Mouse (Mus musculus): Measurements from ENCODE around the gene Nlrp6. TPM values are rescaled to one million over a fixed set of nuclear protein-coding genes. Genes with fewer than 3 reads are reported as not detected.
"Not testable (repeated sequence)": the region's sequence is repeated elsewhere in the genome, so short reads cannot be mapped to it uniquely, and the experiment has no call there.

Nlrp6 gene
- total and polyA plus RNA-seq, 2 experiments from 2014 or later = 1.00 to 1.3 TPM

- DNase-seq (peak; percentile 96), ATAC-seq (peak; percentile 99)
- Histone ChIP-seq H3K4me1 (ENCODE audit: insufficient read depth) (peaks cover 3% of the 10 kb centered on the region; the same call in 1 of the 2 replicates), H3K4me3 (ENCODE audit: low read depth, low read length) (peak within 1 kb of the TSS; percentile 99), H3K9me3 (ENCODE audit: low read length) (no peaks in the 10 kb centered on the region), H3K4me2 (ENCODE audit: low read depth) (peak within 1 kb of the TSS; percentile 72), H3K9ac (peak within 1 kb of the TSS; percentile 91), H3K27me3 (ENCODE audit: insufficient read depth, low read length) (no peaks in the 10 kb centered on the region), H3K36me3 (ENCODE audit: insufficient read depth) (peaks cover 23% of the 10 kb centered on the region), H3K27ac (ENCODE audit: low read depth, low read length) (peak within 1 kb of the TSS; percentile 93)
- under 1% methylated on average over 59 of the region's 59 CpGs for WGBS
- TF ChIP-seq CTCF (IDR thresholded peaks at IDR 0.05; ENCODE audit: low read depth) = no peak
These were observed 38.8 kb upstream of the Nlrp6 start, which contains the start of the genes Psmd13 and Sirt3 for GRCm38 (mm10) chr7:140881696-140882468. Gene Psmd13 (plus strand): TSS chr7:140881968. Gene Sirt3 (minus strand): TSS chr7:140882309.

- Histone ChIP-seq H3K27ac (ENCODE audit: low read depth, low read length) (peak overlapping the region; percentile 93), H3K4me2 (ENCODE audit: low read depth) (peak overlapping the region; percentile 72), H3K9me3 (ENCODE audit: low read length) (no peaks in the 10 kb centered on the region), H3K27me3 (ENCODE audit: insufficient read depth, low read length) (no peaks in the 10 kb centered on the region), H3K4me1 (ENCODE audit: insufficient read depth) (peaks cover 3% of the 10 kb centered on the region; the same call in 1 of the 2 replicates), H3K36me3 (ENCODE audit: insufficient read depth) (peaks cover 27% of the 10 kb centered on the region), H3K9ac (peak overlapping the region; percentile 91), H3K4me3 (ENCODE audit: low read depth, low read length) (peak overlapping the region; percentile 99)
- WGBS = under 1% methylated on average over 12 of the region's 12 CpGs
- peak; percentile 51 for ATAC-seq
- no peak for TF ChIP-seq CTCF (IDR thresholded peaks at IDR 0.05; ENCODE audit: low read depth)
- no peak for DNase-seq
These were observed 38.3 kb upstream of the Nlrp6 start for GRCm38 (mm10) chr7:140882469-140882803.

- H3K4me3 ChIP-seq (ENCODE audit: low read depth, low read length); DNase-seq; H3K27ac ChIP-seq (ENCODE audit: low read depth, low read length); H3K9ac ChIP-seq; H3K9me3 ChIP-seq (ENCODE audit: low read length); H3K4me1 ChIP-seq (ENCODE audit: insufficient read depth); ATAC-seq; H3K27me3 ChIP-seq (ENCODE audit: insufficient read depth, low read length); H3K4me2 ChIP-seq (ENCODE audit: low read depth): not testable (repeated sequence)
- WGBS = 97% methylated on average over 16 of the region's 16 CpGs
- H3K36me3 ChIP-seq (ENCODE audit: insufficient read depth) = peaks cover 74% of the 10 kb centered on the region
These were observed 30.1 kb upstream of the Nlrp6 start for GRCm38 (mm10) chr7:140890636-140891035.

GRCm38 (mm10) chr7:140894031-140894430 is 26.7 kb upstream of the Nlrp6 start:
- Histone ChIP-seq H3K27ac (ENCODE audit: low read depth, low read length) (no peak overlapping the region), H3K9me3 (ENCODE audit: low read length) (no peaks in the 10 kb centered on the region), H3K27me3 (ENCODE audit: insufficient read depth, low read length) (no peaks in the 10 kb centered on the region), H3K36me3 (ENCODE audit: insufficient read depth) (peaks cover 74% of the 10 kb centered on the region), H3K9ac (no peak overlapping the region), H3K4me3 (ENCODE audit: low read depth, low read length) (no peak overlapping the region), H3K4me2 (ENCODE audit: low read depth) (no peak overlapping the region), H3K4me1 (ENCODE audit: insufficient read depth) (no peaks in the 10 kb centered on the region)
- 83% methylated on average over 7 of the region's 7 CpGs for WGBS
- DNase-seq (no peak), ATAC-seq (no peak)
- TF ChIP-seq CTCF (IDR thresholded peaks at IDR 0.05; ENCODE audit: low read depth) = no peak

- H3K27me3 ChIP-seq (ENCODE audit: insufficient read depth, low read length) = no peaks in the 10 kb centered on the region
- H3K27ac ChIP-seq (ENCODE audit: low read depth, low read length) = no peak overlapping the region
- ATAC-seq (no peak), DNase-seq (no peak)
- 96% methylated on average over 3 of the region's 3 CpGs for WGBS
- no peak for TF ChIP-seq CTCF (IDR thresholded peaks at IDR 0.05; ENCODE audit: low read depth)
- no peak overlapping the region for H3K9ac ChIP-seq
- H3K36me3 ChIP-seq (ENCODE audit: insufficient read depth) = peaks cover 72% of the 10 kb centered on the region
- H3K4me1 ChIP-seq (ENCODE audit: insufficient read depth) = no peaks in the 10 kb centered on the region
- H3K9me3 ChIP-seq (ENCODE audit: low read length) = no peaks in the 10 kb centered on the region
- H3K4me3 ChIP-seq (ENCODE audit: low read depth, low read length) = no peak overlapping the region
- no peak overlapping the region for H3K4me2 ChIP-seq (ENCODE audit: low read depth)
These were observed 26.1 kb upstream of the Nlrp6 start for GRCm38 (mm10) chr7:140894611-140895010.

GRCm38 (mm10) chr7:140897863-140898262 is 22.8 kb upstream of the Nlrp6 start:
- no peak overlapping the region for H3K27ac ChIP-seq (ENCODE audit: low read depth, low read length)
- 90% methylated on average over 7 of the region's 7 CpGs for WGBS

GRCm38 (mm10) chr7:140899121-140899520 is 21.6 kb upstream of the Nlrp6 start:
- H3K9me3 ChIP-seq (ENCODE audit: low read length) = no peaks in the 10 kb centered on the region
- no peak for TF ChIP-seq CTCF (IDR thresholded peaks at IDR 0.05; ENCODE audit: low read depth)
- no peak for DNase-seq
- peaks cover 46% of the 10 kb centered on the region for H3K36me3 ChIP-seq (ENCODE audit: insufficient read depth)
- no peaks in the 10 kb centered on the region for H3K4me1 ChIP-seq (ENCODE audit: insufficient read depth)
- H3K27ac ChIP-seq (ENCODE audit: low read depth, low read length) = no peak overlapping the region
- no peak for ATAC-seq
- H3K4me2 ChIP-seq (ENCODE audit: low read depth) = no peak overlapping the region
- no peak overlapping the region for H3K9ac ChIP-seq
- 82% methylated on average over 3 of the region's 3 CpGs for WGBS
- no peak overlapping the region for H3K4me3 ChIP-seq (ENCODE audit: low read depth, low read length)
- no peaks in the 10 kb centered on the region for H3K27me3 ChIP-seq (ENCODE audit: insufficient read depth, low read length)

More at GRCm38 (mm10) chr7:140897863-140898262, 22.8 kb upstream of the Nlrp6 start:
- Histone ChIP-seq H3K9me3 (ENCODE audit: low read length) (no peaks in the 10 kb centered on the region), H3K4me2 (ENCODE audit: low read depth) (no peak overlapping the region), H3K4me1 (ENCODE audit: insufficient read depth) (no peaks in the 10 kb centered on the region), H3K9ac (no peak overlapping the region), H3K27me3 (ENCODE audit: insufficient read depth, low read length) (no peaks in the 10 kb centered on the region), H3K36me3 (ENCODE audit: insufficient read depth) (peaks cover 53% of the 10 kb centered on the region), H3K4me3 (ENCODE audit: low read depth, low read length) (no peak overlapping the region)
- DNase-seq (no peak), ATAC-seq (no peak)
- TF ChIP-seq CTCF (IDR thresholded peaks at IDR 0.05; ENCODE audit: low read depth) = no peak

Measured in forebrain, postnatal 0 days (tissue).